Mouse (Mus musculus) hindbrain, embryonic 13.5 days (tissue): Measurements from ENCODE around the gene Kctd12. TPM values are rescaled to one million over a fixed set of nuclear protein-coding genes. Genes with fewer than 3 reads are reported as not detected.
A peak's percentile ranks its signal among the peaks of the same experiment; 100 is the strongest.

Source experiments
- ATAC-seq: fragments of 200-750 bp; cut with Nextera tagmentation; 2 replicates; pipeline ENCODE4 v1.8.0; 2017; ENCODE audit warnings: moderate TSS enrichment; ENCODE audit not compliant: low FRiP score
- H3K27ac ChIP-seq: fragments of 300-500 bp; sonication (generic); 2 replicates; pipeline ENCODE4 v1.5.1; 2015; ENCODE audit warnings: inconsistent platforms, mild to moderate bottlenecking, moderate library complexity
- H3K27me3 ChIP-seq: fragments of 300-500 bp; sonication (generic); 2 replicates; pipeline ENCODE4 v1.6.1; 2015; ENCODE audit warnings: mild to moderate bottlenecking, inconsistent platforms
- H3K36me3 ChIP-seq: fragments of 300-500 bp; sonication (generic); 2 replicates; pipeline ENCODE4 v1.6.1; 2015; ENCODE audit warnings: mild to moderate bottlenecking, inconsistent platforms
- H3K4me1 ChIP-seq: fragments of 300-500 bp; sonication (generic); replicated peaks from 2 replicates; pipeline ENCODE4 v1.6.1; 2015; ENCODE audit warnings: inconsistent platforms
- H3K4me2 ChIP-seq: fragments of 300-500 bp; sonication (generic); 2 replicates; pipeline ENCODE4 v1.6.1; 2015; ENCODE audit warnings: inconsistent platforms, mild to moderate bottlenecking, moderate library complexity
- H3K4me3 ChIP-seq: fragments of 300-500 bp; sonication (generic); 2 replicates; pipeline ENCODE4 v1.5.1; 2015; ENCODE audit warnings: mild to moderate bottlenecking, inconsistent platforms
- H3K9ac ChIP-seq: fragments of 300-500 bp; sonication (generic); 2 replicates; pipeline ENCODE4 v1.6.1; 2015; ENCODE audit warnings: mild to moderate bottlenecking, inconsistent platforms
- H3K9me3 ChIP-seq: fragments of 300-500 bp; sonication (generic); 2 replicates; pipeline ENCODE4 v1.6.1; 2016; ENCODE audit warnings: inconsistent platforms
- WGBS: fragments of 180-500 bp; shearing (Covaris S2); methylation state at CpG from one replicate; pipeline ENCODE4 v1.1.7; 2015; 5-methylcytosine and 5-hydroxymethylcytosine counted together
- polyA plus RNA-seq: library from polyadenylated mRNA; unstranded; fragments of >200 nt; fragmentation: Nextera tagmentation; extraction: Ambion mirVana; gene quantifications from 2 replicates; pipeline ENCODE4 v1.2.1, GENCODE M21; 2015

Gene Kctd12
- 9.1 and 16.1 TPM in 2 replicates for polyA plus RNA-seq

GRCm38 (mm10) chr14:102982627-102983540 lies at the start of gene Kctd12:
Gene Kctd12 (minus strand): TSS chr14:102982637.
- H3K9ac ChIP-seq: peak within 1 kb of the TSS; percentile 86
- 2% methylated on average over 65 of the region's 66 CpGs for whole genome bisulfite sequencing
- peaks cover 24% of the 10 kb centered on the region for H3K4me1 ChIP-seq
- no peaks in the 10 kb centered on the region for H3K9me3 ChIP-seq
- H3K4me3 ChIP-seq: peak within 1 kb of the TSS; percentile 75
- peak within 1 kb of the TSS; percentile 85 for H3K27ac ChIP-seq
- peaks cover 11% of the 10 kb centered on the region for H3K27me3 ChIP-seq
- no peaks in the 10 kb centered on the region for H3K36me3 ChIP-seq
- peak; percentile 88 for ATAC-seq
- H3K4me2 ChIP-seq: peak within 1 kb of the TSS; percentile 89

GRCm38 (mm10) chr14:103029203-103029602 lies 46.8 kb upstream of the Kctd12 start:
- no peak overlapping the region for H3K4me2 ChIP-seq
- H3K27ac ChIP-seq: no peak overlapping the region
- WGBS: 89% methylated on average over 2 of the region's 2 CpGs
- no peaks in the 10 kb centered on the region for H3K27me3 ChIP-seq
- no peak overlapping the region for H3K9ac ChIP-seq
- H3K4me3 ChIP-seq: no peak overlapping the region
- no peak for ATAC-seq
- H3K9me3 ChIP-seq: no peaks in the 10 kb centered on the region
- H3K36me3 ChIP-seq: no peaks in the 10 kb centered on the region
- H3K4me1 ChIP-seq: no peaks in the 10 kb centered on the region

GRCm38 (mm10) chr14:103020046-103020445 lies 37.6 kb upstream of the Kctd12 start:
- Histone ChIP-seq H3K4me1 (no peaks in the 10 kb centered on the region), H3K9me3 (no peaks in the 10 kb centered on the region), H3K9ac (no peak overlapping the region), H3K27ac (no peak overlapping the region), H3K36me3 (no peaks in the 10 kb centered on the region), H3K4me2 (no peak overlapping the region), H3K4me3 (no peak overlapping the region), H3K27me3 (no peaks in the 10 kb centered on the region)
- 65% methylated on average over 2 of the region's 2 CpGs for WGBS
- no peak for ATAC-seq

DNA sequence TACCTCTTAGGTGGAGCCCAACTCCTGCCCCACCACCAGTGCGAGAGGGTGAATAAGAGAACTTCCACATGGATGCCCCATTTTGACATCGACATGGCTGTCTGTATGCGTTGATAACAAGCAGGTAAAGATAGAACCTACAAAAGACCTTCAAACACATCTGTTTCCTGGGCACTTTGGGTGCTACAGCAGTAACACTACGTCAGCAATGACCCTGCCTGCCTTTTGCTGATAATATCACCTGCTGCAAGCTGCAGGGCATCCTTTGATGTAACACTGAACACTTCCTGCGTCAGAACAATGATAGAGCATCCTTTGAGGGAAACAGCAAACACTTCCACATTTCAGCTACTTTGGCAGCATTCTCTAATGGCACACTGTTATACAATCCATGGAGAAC lies 34.6 kb upstream of the Kctd12 start:
- ATAC-seq: no peak
- no peak overlapping the region for H3K4me2 ChIP-seq
- H3K4me3 ChIP-seq: no peak overlapping the region
- H3K36me3 ChIP-seq: no peaks in the 10 kb centered on the region
- no peaks in the 10 kb centered on the region for H3K27me3 ChIP-seq
- H3K27ac ChIP-seq: no peak overlapping the region
- H3K9ac ChIP-seq: no peak overlapping the region
- 79% methylated on average over 5 of the region's 5 CpGs for WGBS
- no peaks in the 10 kb centered on the region for H3K4me1 ChIP-seq
- no peaks in the 10 kb centered on the region for H3K9me3 ChIP-seq

- H3K9me3 ChIP-seq: no peaks in the 10 kb centered on the region
- H3K4me3 ChIP-seq: no peak overlapping the region
- H3K4me2 ChIP-seq: no peak overlapping the region
- no peaks in the 10 kb centered on the region for H3K4me1 ChIP-seq
- no peaks in the 10 kb centered on the region for H3K36me3 ChIP-seq
- no peak overlapping the region for H3K9ac ChIP-seq
- H3K27ac ChIP-seq: no peak overlapping the region
- 32% methylated on average over 4 of the region's 4 CpGs for WGBS
- peak; percentile 82 for ATAC-seq
- H3K27me3 ChIP-seq: no peaks in the 10 kb centered on the region
Measured at GRCm38 (mm10) chr14:103012563-103013150, 30.2 kb upstream of the Kctd12 start.

DNA sequence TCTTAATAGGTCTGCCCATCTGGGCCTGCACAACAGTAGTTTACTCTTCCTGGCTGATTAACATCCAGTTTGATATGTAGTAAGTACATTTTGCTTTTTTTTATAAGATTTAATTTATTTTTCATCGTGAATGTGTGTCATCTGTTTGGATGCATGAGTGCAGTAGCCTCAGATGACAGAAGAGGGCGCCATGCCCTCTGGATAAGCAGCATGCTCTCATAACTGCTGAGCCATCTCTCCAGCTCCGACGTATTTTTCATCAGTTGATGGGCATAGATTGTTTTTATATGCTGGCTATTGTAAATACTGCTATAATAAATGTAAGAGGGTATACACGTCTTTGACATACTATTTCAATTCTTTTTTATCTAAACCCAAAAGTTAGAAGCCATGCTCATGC lies 29.3 kb upstream of the Kctd12 start:
- Histone ChIP-seq H3K27ac (no peak overlapping the region), H3K27me3 (no peaks in the 10 kb centered on the region), H3K9ac (no peak overlapping the region), H3K4me1 (no peaks in the 10 kb centered on the region), H3K4me3 (no peak overlapping the region), H3K4me2 (no peak overlapping the region), H3K9me3 (no peaks in the 10 kb centered on the region), H3K36me3 (no peaks in the 10 kb centered on the region)
- no peak for ATAC-seq
- 33% methylated on average over 5 of the region's 5 CpGs for WGBS

DNA sequence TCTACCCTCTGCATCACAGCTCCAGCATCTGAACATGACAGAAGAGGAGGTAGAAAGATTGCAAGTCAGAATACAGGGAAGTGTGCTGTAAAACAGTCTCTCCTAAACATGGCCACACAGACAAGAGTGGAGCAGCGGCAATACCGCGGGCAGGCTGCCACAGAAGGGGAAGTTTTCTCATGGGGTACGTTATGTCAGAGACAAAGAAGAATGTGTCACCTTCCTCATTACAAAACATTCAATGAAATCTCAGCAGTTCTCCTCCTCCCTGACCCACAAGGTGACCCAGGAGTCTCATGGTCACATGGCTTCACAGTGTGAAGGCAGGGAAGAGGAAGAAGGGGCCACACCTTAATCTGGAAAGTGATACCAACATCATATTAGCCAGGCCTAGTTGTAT lies 25.3 kb upstream of the Kctd12 start:
- no peak overlapping the region for H3K4me3 ChIP-seq
- H3K4me1 ChIP-seq: no peaks in the 10 kb centered on the region
- H3K36me3 ChIP-seq: no peaks in the 10 kb centered on the region
- no peak overlapping the region for H3K27ac ChIP-seq
- no peaks in the 10 kb centered on the region for H3K27me3 ChIP-seq
- no peak for ATAC-seq
- no peak overlapping the region for H3K9ac ChIP-seq
- no peaks in the 10 kb centered on the region for H3K9me3 ChIP-seq
- H3K4me2 ChIP-seq: no peak overlapping the region
- 86% methylated on average over 4 of the region's 4 CpGs for WGBS

DNA sequence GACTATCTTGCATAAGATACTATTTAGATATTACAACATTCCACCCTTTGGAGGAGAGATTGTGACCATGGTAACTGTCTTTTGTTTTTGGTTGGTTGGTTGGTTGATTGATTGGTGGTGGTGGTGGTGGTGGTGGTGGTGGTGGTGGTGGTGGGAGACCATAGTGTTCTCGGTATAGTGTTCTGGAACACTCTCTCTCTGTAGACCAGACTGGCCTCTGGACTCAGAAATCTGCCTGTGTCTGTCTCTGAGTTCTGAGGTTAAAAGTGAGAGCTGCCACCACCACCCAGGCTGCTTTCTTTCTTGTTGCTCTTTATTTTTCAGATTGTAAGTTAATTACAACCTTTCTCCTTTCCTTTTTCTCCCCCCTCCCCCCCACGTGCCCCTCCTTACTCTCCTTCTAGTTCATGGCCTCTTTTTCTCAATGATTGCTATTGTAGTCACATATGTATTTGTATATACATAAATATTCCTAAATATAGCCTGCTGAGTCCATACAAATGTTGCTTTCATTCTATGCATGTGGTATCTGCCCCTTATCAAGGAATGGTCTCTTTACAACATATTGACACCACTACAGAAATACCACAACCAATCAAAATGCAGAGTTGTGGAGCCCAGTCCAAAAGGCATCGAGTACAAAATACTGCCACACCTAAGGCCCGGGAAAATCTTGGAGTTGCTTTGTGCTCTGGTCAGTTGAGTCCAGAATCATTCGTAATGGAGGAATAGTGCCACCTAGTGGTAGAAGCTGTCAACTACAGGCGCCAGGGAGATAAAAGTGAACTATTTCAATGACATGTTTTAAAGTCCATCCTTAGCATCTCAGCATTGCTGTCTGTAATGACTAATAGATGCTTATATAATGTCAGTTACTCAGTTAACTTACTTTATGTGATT lies 12.5 kb upstream of the Kctd12 start:
- WGBS: 19% methylated on average over 6 of the region's 6 CpGs
- H3K27ac ChIP-seq: no peak overlapping the region
- ATAC-seq: peak; percentile 87

GRCm38 (mm10) chr14:102990765-102991164 lies 8.3 kb upstream of the Kctd12 start:
- Histone ChIP-seq H3K27me3 (no peaks in the 10 kb centered on the region), H3K36me3 (no peaks in the 10 kb centered on the region), H3K9me3 (no peaks in the 10 kb centered on the region), H3K4me2 (no peak overlapping the region), H3K4me1 (0 out of 2 replicates have a peak, but pooled peaks cover 3% of the 10 kb centered on the region), H3K9ac (no peak overlapping the region), H3K27ac (no peak overlapping the region), H3K4me3 (no peak overlapping the region)
- WGBS: 49% methylated on average over 3 of the region's 3 CpGs
- no peak for ATAC-seq

More for the DNA sequence above, 12.5 kb upstream of the Kctd12 start:
- no peak overlapping the region for H3K9ac ChIP-seq
- no peaks in the 10 kb centered on the region for H3K36me3 ChIP-seq
- no peak overlapping the region for H3K4me3 ChIP-seq
- H3K4me2 ChIP-seq: no peak overlapping the region
- no peaks in the 10 kb centered on the region for H3K9me3 ChIP-seq
- no peaks in the 10 kb centered on the region for H3K27me3 ChIP-seq
- H3K4me1 ChIP-seq: 0 out of 2 replicates have a peak, but pooled peaks cover 1% of the 10 kb centered on the region

- no peak overlapping the region for H3K27ac ChIP-seq
- WGBS: 74% methylated on average over 5 of the region's 5 CpGs
- no peaks in the 10 kb centered on the region for H3K36me3 ChIP-seq
- no peak overlapping the region for H3K9ac ChIP-seq
- no peak overlapping the region for H3K4me2 ChIP-seq
- 0 out of 2 replicates have a peak, but pooled peaks cover 3% of the 10 kb centered on the region for H3K4me1 ChIP-seq
- H3K27me3 ChIP-seq: no peaks in the 10 kb centered on the region
- H3K4me3 ChIP-seq: no peak overlapping the region
- no peaks in the 10 kb centered on the region for H3K9me3 ChIP-seq
- no peak for ATAC-seq
Measured at GRCm38 (mm10) chr14:102989866-102990265, 7.4 kb upstream of the Kctd12 start.

- peaks cover 4% of the 10 kb centered on the region for H3K27me3 ChIP-seq
- no peaks in the 10 kb centered on the region for H3K36me3 ChIP-seq
- WGBS: 84% methylated on average over 4 of the region's 4 CpGs
- no peak overlapping the region for H3K4me2 ChIP-seq
- no peak overlapping the region for H3K9ac ChIP-seq
- no peaks in the 10 kb centered on the region for H3K9me3 ChIP-seq
- 0 out of 2 replicates have a peak, but pooled peaks cover 3% of the 10 kb centered on the region for H3K4me1 ChIP-seq
- no peak for ATAC-seq
- H3K27ac ChIP-seq: no peak overlapping the region
- H3K4me3 ChIP-seq: no peak overlapping the region
Measured at GRCm38 (mm10) chr14:102989254-102989653, 6.8 kb upstream of the Kctd12 start.

DNA sequence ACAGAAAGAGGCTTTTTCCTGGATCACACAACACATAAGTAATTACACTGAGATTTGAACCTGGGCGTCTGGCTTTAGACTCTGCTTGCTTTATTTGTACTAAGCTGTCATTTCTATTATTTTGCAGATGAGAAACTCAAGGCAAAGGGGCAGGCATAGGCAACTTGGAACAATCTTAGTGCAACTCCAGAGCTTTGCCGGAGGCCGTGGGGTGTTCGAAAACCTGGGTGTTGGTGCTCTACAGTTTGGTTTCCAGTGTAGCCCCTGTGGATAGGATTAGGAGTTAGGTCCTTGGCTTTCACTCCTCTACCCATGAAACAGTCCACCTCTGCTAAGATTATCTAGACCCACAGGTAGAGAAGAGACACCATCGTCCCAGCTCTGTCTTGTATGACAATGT lies 5.2 kb upstream of the Kctd12 start:
- H3K27ac ChIP-seq: no peak overlapping the region
- no peak overlapping the region for H3K9ac ChIP-seq
- H3K9me3 ChIP-seq: no peaks in the 10 kb centered on the region
- H3K36me3 ChIP-seq: no peaks in the 10 kb centered on the region
- H3K4me3 ChIP-seq: no peak overlapping the region
- peaks cover 6% of the 10 kb centered on the region for H3K27me3 ChIP-seq
- 88% methylated on average over 5 of the region's 5 CpGs for WGBS
- peaks cover 11% of the 10 kb centered on the region; the same call in 1 of the 2 replicates for H3K4me1 ChIP-seq
- H3K4me2 ChIP-seq: no peak overlapping the region
- no peak for ATAC-seq
